10 mouse cellular contexts compared by ENCODE assay signal in genomic region chr9:77379625-77380024, GRCm38 (mm10). TPM values are rescaled to one million over a fixed set of nuclear protein-coding genes. Genes with fewer than 3 reads are reported as not detected.
DNase-seq lines count a peak whose midpoint lies in the region; ATAC-seq and TF ChIP-seq lines count a peak whose summit lies in the region.
"Had no signal": no experiment of that assay in that cellular context is flagged by ENCODE, and none has a peak within 500 bp of the region (broad histone marks: within the 10 kb centered on the region; RNA-seq: fewer than 3 reads in every experiment).

No protein-coding gene starts in this region.

- intact Hi-C loops in left cerebral cortex, postnatal 14 days (cut with DNase I) = loop anchor here (2.0 to 10.0 kb wide), 3 partner anchors 389 to 1615 kb away; no protein-coding TSS in a partner anchor

- 42% methylated on average over 5 of the region's 5 CpGs for WGBS in intestine, postnatal 0 days
- 48% methylated on average over 5 of the region's 5 CpGs for WGBS in intestine, embryonic 16.5 days

- DNase-seq in Patski (ENCODE audit: low read depth, low spot score) = no peak
- DNase-seq in cerebellum, postnatal 4 days (ENCODE audit: low spot score in 2 of 2) = peak; percentile 71 to 78
- peak; percentile 45 to 61 for DNase-seq in gastrocnemius, postnatal 4 days (ENCODE audit: low spot score in 2 of 2)
- DNase-seq in left cerebral cortex, postnatal 14 days (ENCODE audit: low spot score in 2 of 2) = peak; percentile 61 to 85
- peak; percentile 55 for DNase-seq in ovary, postnatal 14 days (ENCODE audit: low spot score)
- peak; percentile 58 to 60 for DNase-seq in thymus, postnatal 36 days

- no peak overlapping the region for H3K4me2 ChIP-seq in intestine, postnatal 0 days (replicated peaks; ENCODE audit: low read depth)
- no peak overlapping the region for H3K4me2 ChIP-seq in intestine, embryonic 16.5 days (ENCODE audit: low read depth, low read length)
- H3K4me2 ChIP-seq: neural tube, embryonic 12.5 days had no signal

- POLR2A ChIA-PET in Patski (lab: Charles Lee) = no interaction called here

- TF ChIP-seq CTCF in intestine, postnatal 0 days (IDR thresholded peaks at IDR 0.05; ENCODE audit: low read depth) = peak; percentile 77
- TF ChIP-seq CTCF in Patski (IDR thresholded peaks at IDR 0.05) = peak; percentile 43

- no peak overlapping the region for H3K9ac ChIP-seq in intestine, postnatal 0 days (ENCODE audit: low read depth, low read length)
- no peak overlapping the region for H3K9ac ChIP-seq in intestine, embryonic 16.5 days (ENCODE audit: low read depth, low read length)
- H3K9ac ChIP-seq: neural tube, embryonic 12.5 days had no signal

- no peak overlapping the region for H3K27ac ChIP-seq in intestine, postnatal 0 days (ENCODE audit: low read depth, low read length)
- H3K27ac ChIP-seq in intestine, embryonic 16.5 days (ENCODE audit: low read length) = no peak overlapping the region
- H3K27ac ChIP-seq: neural tube, embryonic 12.5 days had no signal

- H3K4me3 ChIP-seq in intestine, postnatal 0 days (ENCODE audit: low read depth, low read length) = no peak overlapping the region
- no peak overlapping the region for H3K4me3 ChIP-seq in intestine, embryonic 16.5 days (ENCODE audit: low read length)
- H3K4me3 ChIP-seq: erythroblast, embryonic 14.5 days; neural tube, embryonic 12.5 days had no signal

- H3K9me3 ChIP-seq in intestine, postnatal 0 days (ENCODE audit: control insufficient read depth) = no peaks in the 10 kb centered on the region
- no peaks in the 10 kb centered on the region for H3K9me3 ChIP-seq in intestine, embryonic 16.5 days (ENCODE audit: control insufficient read depth, low read length)
- H3K9me3 ChIP-seq: neural tube, embryonic 12.5 days had no signal

- H3K4me1 ChIP-seq in intestine, postnatal 0 days (replicated peaks; ENCODE audit: control insufficient read depth, insufficient read depth, low read length) = no peaks in the 10 kb centered on the region
- no peaks in the 10 kb centered on the region for H3K4me1 ChIP-seq in intestine, embryonic 16.5 days (ENCODE audit: control insufficient read depth, insufficient read depth, low read length)
- H3K4me1 ChIP-seq: neural tube, embryonic 12.5 days had no signal

- CTCF ChIA-PET in Patski (lab: Charles Lee) = interaction anchor here (1.3 kb wide), 1 partner anchor 992 kb away, joined by 4 read pairs; no protein-coding TSS in a partner anchor

- no peaks in the 10 kb centered on the region for H3K27me3 ChIP-seq in intestine, postnatal 0 days (replicated peaks; ENCODE audit: control insufficient read depth, insufficient read depth, low read length)
- H3K27me3 ChIP-seq in intestine, embryonic 16.5 days (replicated peaks; ENCODE audit: control insufficient read depth, insufficient read depth, low read length) = no peaks in the 10 kb centered on the region
- H3K27me3 ChIP-seq in Patski = no peaks in the 10 kb centered on the region
- H3K27me3 ChIP-seq: neural tube, embryonic 12.5 days had no signal

- H3K36me3 ChIP-seq in intestine, postnatal 0 days (ENCODE audit: control insufficient read depth, insufficient read depth) = no peaks in the 10 kb centered on the region
- no peaks in the 10 kb centered on the region for H3K36me3 ChIP-seq in intestine, embryonic 16.5 days (ENCODE audit: control insufficient read depth, insufficient read depth, low read length)
- H3K36me3 ChIP-seq: neural tube, embryonic 12.5 days had no signal

- no peak for ATAC-seq in intestine, postnatal 0 days
- ATAC-seq in intestine, embryonic 16.5 days = no peak
- no peak for ATAC-seq in Patski

- in situ Hi-C loops in Patski (cut with MboI; ENCODE audit: low pct_unique_long_range_greater_than_20kb) = loop anchor here (5.0 kb wide), 2 partner anchors 387 to 992 kb away; no protein-coding TSS in a partner anchor

RNA-seq across cellular contexts. Expression of gene Mlip, which starts 26.9 kb away (rescaled TPM):
- 0.47 and 0.52 TPM in 2 replicates for polyA plus RNA-seq in intestine, postnatal 0 days (2015; fragmentation: Nextera tagmentation; extraction: Ambion mirVana)
- polyA plus RNA-seq in intestine, embryonic 16.5 days (2015; fragmentation: Nextera tagmentation; extraction: Ambion mirVana) = 0.59 and 0.60 TPM in 2 replicates
- not detected for polyA plus RNA-seq in Patski (2021)
- total RNA-seq in gastrocnemius, postnatal 4 days (2021) = 100 to 1,000 TPM; 110 to 113 TPM
- total RNA-seq in left cerebral cortex, postnatal 14 days (2021) = 10 to 100 TPM; 81.2 to 93.9 TPM
